Mouse (Mus musculus) brain, embryonic 14.5 days (tissue): ENCODE data around the gene Utp14b. TPM values are rescaled to one million over a fixed set of nuclear protein-coding genes. Genes with fewer than 3 reads are reported as not detected.

Source experiments
- DNase-seq: peaks from one replicate; pipeline ENCODE4 v3.0.0-alpha.2; 2011; ENCODE audit warnings: low read depth
- CTCF ChIP-seq: fragments of 200-500 bp; IDR thresholded peaks from 2 replicates; pipeline ENCODE4 v1.5.1; 2012; ENCODE audit warnings: inconsistent platforms, mild to moderate bottlenecking, moderate library complexity, borderline replicate concordance; ENCODE audit not compliant: insufficient read depth, insufficient read length; ENCODE audit errors: extremely low read depth
- POLR2A ChIP-seq: fragments of 200-500 bp; IDR thresholded peaks from 2 replicates; pipeline ENCODE4 v1.6.1; 2012; ENCODE audit warnings: mild to moderate bottlenecking, inconsistent platforms, borderline replicate concordance; ENCODE audit not compliant: poor library complexity, insufficient read depth, insufficient read length, severe bottlenecking; ENCODE audit errors: extremely low read depth
- polyA plus RNA-seq: library from polyadenylated mRNA; depleted of rRNA; stranded (reverse); fragments of >200 nt; gene quantifications from 2 replicates; pipeline ENCODE4 v1.2.3, GENCODE M21; 2012; rRNA removed

The Utp14b gene
- polyA plus RNA-seq, 1 experiment: 6.0 TPM

GRCm38 (mm10) chr1:78696305-78696704, 38.5 kb downstream of the Utp14b start:
- TF ChIP-seq POLR2A: no peak
- no peak for TF ChIP-seq CTCF
- no peak for DNase-seq

- TF ChIP-seq CTCF (no peak), POLR2A (no peak)
- DNase-seq: no peak
These were observed 39.1 kb downstream of the Utp14b start for GRCm38 (mm10) chr1:78696903-78697302.

DNA sequence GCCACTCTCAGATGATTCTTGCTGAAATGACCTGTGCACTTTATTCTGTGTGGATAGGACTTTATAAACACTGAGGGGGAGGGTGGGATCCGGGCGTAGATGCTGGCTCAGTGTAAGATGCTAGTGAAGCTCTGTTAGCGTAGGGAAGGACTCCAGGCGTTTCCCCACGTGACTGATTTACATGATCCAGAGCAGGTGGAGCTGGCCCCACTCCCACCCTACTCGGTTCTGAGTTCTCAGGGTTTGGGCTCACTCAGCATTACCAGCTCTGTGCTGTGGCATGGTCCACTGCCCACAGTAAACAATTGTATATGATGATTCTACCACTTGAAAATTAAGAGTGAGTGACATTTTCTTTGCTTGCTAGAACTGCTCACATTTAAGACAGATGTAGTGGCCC, 40.3 kb downstream of the Utp14b start:
- TF ChIP-seq POLR2A (no peak), CTCF (no peak)
- no peak for DNase-seq

DNA sequence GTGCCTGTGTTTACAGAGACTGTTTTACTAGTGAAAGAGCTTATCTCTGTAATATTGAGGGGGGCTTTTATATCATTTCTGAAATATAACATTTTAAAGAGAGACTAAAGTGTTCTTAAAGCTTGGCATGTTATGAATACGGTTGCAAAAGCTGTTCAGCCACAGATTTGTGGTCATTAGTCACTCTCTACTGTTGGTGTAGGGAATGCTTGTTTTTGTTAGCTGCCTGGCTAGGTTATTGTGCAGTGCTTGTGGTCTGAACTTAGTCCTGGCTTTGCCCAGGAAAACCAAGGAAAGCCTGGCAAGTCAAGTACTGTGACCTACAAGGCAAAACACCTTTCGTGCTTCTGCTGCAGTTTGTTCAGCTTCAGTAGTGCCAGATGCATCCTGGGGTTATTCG, 43.9 kb downstream of the Utp14b start:
- DNase-seq: no peak
- no peak for TF ChIP-seq CTCF
- no peak for TF ChIP-seq POLR2A

GRCm38 (mm10) chr1:78702282-78702963, 44.6 kb downstream of the Utp14b start:
- no peak for TF ChIP-seq CTCF
- no peak for TF ChIP-seq POLR2A
- no peak for DNase-seq

DNA sequence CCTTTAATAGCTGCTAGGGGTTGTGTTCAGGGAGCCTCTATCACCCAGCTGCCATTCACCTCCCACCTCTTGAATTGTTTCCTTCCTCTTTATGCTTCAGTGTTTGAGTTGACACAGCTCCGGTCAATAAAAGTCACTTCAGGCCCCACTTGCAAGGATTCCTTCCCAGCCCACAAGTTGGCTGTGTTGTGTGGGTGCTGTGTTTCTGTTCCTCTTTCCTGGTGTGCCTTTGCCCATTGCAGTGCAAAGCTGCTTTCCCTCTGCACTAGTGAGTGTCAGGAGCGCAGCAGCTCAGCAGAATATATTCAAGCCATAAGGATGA, 45.1 kb downstream of the Utp14b start:
- TF ChIP-seq POLR2A: no peak
- no peak for TF ChIP-seq CTCF
- no peak for DNase-seq

GRCm38 (mm10) chr1:78706338-78706737, 48.5 kb downstream of the Utp14b start:
- TF ChIP-seq POLR2A: no peak
- TF ChIP-seq CTCF: no peak
- DNase-seq: no peak

- peak; percentile 53 for DNase-seq
These were observed 49.4 kb downstream of the Utp14b start for GRCm38 (mm10) chr1:78707280-78707679.

GRCm38 (mm10) chr1:78710026-78710425, 52.2 kb downstream of the Utp14b start:
- no peak for TF ChIP-seq POLR2A
- no peak for TF ChIP-seq CTCF
- no peak for DNase-seq

More at GRCm38 (mm10) chr1:78707280-78707679, 49.4 kb downstream of the Utp14b start:
- TF ChIP-seq POLR2A (no peak), CTCF (peak; percentile 13; the same call in 1 of the 2 replicates)

- no peak for TF ChIP-seq CTCF
- no peak for DNase-seq
These were observed 52.9 kb downstream of the Utp14b start for GRCm38 (mm10) chr1:78710613-78711329.

Other genes with a start within 250 kb of the Utp14b start
- 58.8 and 66.6 TPM in 2 replicates for gene Farsb, start 169.1 kb upstream of the Utp14b start, polyA plus RNA-seq
- 0.23 and 0.25 TPM in 2 replicates for gene Mogat1, start 147.0 kb upstream of the Utp14b start, polyA plus RNA-seq
- 1.00 and 1.5 TPM in 2 replicates for gene BC035947, start 145.9 kb upstream of the Utp14b start, polyA plus RNA-seq
- gene Acsl3, start 213 bp upstream of the Utp14b start, polyA plus RNA-seq: 38.0 and 45.8 TPM in 2 replicates
- gene Kcne4, start 158.7 kb downstream of the Utp14b start, polyA plus RNA-seq: 0.55 and 1.1 TPM in 2 replicates